Mouse (Mus musculus): ENCODE data around the gene Dner.

Dner gene

GRCm38 (mm10) chr1:84636890-84637289, 59.1 kb downstream of the Dner start:
- DNase-seq (ENCODE audit: low spot score in 2 of 2): no peak

- DNase-seq (ENCODE audit: low spot score in 2 of 2): no peak
Measured at GRCm38 (mm10) chr1:84628244-84628643, 67.8 kb downstream of the Dner start.

- no peak for DNase-seq (ENCODE audit: low spot score in 2 of 2)
Measured at GRCm38 (mm10) chr1:84622978-84623554, 73.0 kb downstream of the Dner start.

- no peak for DNase-seq (ENCODE audit: low spot score in 2 of 2)
Measured at GRCm38 (mm10) chr1:84621308-84621707, 74.7 kb downstream of the Dner start.

GRCm38 (mm10) chr1:84619131-84619760, 76.8 kb downstream of the Dner start:
- DNase-seq (ENCODE audit: low spot score in 2 of 2): no peak

- DNase-seq (ENCODE audit: low spot score in 2 of 2): no peak
Measured at GRCm38 (mm10) chr1:84618094-84618493, 77.9 kb downstream of the Dner start.

- no peak for DNase-seq (ENCODE audit: low spot score in 2 of 2)
Measured at GRCm38 (mm10) chr1:84616133-84616532, 79.9 kb downstream of the Dner start.

- DNase-seq (ENCODE audit: low spot score in 2 of 2): no peak
Measured at GRCm38 (mm10) chr1:84614596-84614995, 81.4 kb downstream of the Dner start.

- no peak for DNase-seq (ENCODE audit: low spot score in 2 of 2)
Measured at GRCm38 (mm10) chr1:84613119-84613518, 82.9 kb downstream of the Dner start.

GRCm38 (mm10) chr1:84611331-84611730, 84.7 kb downstream of the Dner start:
- DNase-seq (ENCODE audit: low spot score in 2 of 2): no peak

- DNase-seq (ENCODE audit: low spot score in 2 of 2): no peak
Measured at GRCm38 (mm10) chr1:84599025-84599424, 97.0 kb downstream of the Dner start.

- DNase-seq (ENCODE audit: low spot score in 2 of 2): no peak
Measured at GRCm38 (mm10) chr1:84596023-84596422, 100.0 kb downstream of the Dner start.

GRCm38 (mm10) chr1:84592394-84592793, 103.6 kb downstream of the Dner start:
- DNase-seq (ENCODE audit: low spot score in 2 of 2): no peak

- no peak for DNase-seq (ENCODE audit: low spot score in 2 of 2)
Measured at GRCm38 (mm10) chr1:84590534-84590933, 105.5 kb downstream of the Dner start.

GRCm38 (mm10) chr1:84585434-84585833, 110.6 kb downstream of the Dner start:
- no peak for DNase-seq (ENCODE audit: low spot score in 2 of 2)

GRCm38 (mm10) chr1:84581812-84582211, 114.2 kb downstream of the Dner start:
- no peak for DNase-seq (ENCODE audit: low spot score in 2 of 2)

GRCm38 (mm10) chr1:84561841-84562240, 134.2 kb downstream of the Dner start:
- no peak for DNase-seq (ENCODE audit: low spot score in 2 of 2)

GRCm38 (mm10) chr1:84561387-84561786, 134.6 kb downstream of the Dner start:
- no peak for DNase-seq (ENCODE audit: low spot score in 2 of 2)

- no peak for DNase-seq (ENCODE audit: low spot score in 2 of 2)
Measured at GRCm38 (mm10) chr1:84556546-84557511, 139.2 kb downstream of the Dner start.

GRCm38 (mm10) chr1:84552005-84552404, 144.0 kb downstream of the Dner start:
- DNase-seq (ENCODE audit: low spot score in 2 of 2): no peak

GRCm38 (mm10) chr1:84550065-84550368, 146.0 kb downstream of the Dner start:
- DNase-seq (ENCODE audit: low spot score in 2 of 2): no peak

- DNase-seq (ENCODE audit: low spot score in 2 of 2): no peak
Measured at GRCm38 (mm10) chr1:84549367-84550064, 146.5 kb downstream of the Dner start.

Measured in thymus, postnatal 10 days (tissue).